Mouse (Mus musculus) forelimb bud, embryonic 11.5 days (tissue): ENCODE measurements at regions not wholly inside any gene's neighbourhood (a gene's known extent, or its start where the extent isn't known, plus 50 kb on each side); places are given as distances from the start of the nearest gene placed in this dataset.

Source experiments
- DNase-seq: peaks from one replicate; pipeline ENCODE4 v3.0.0-alpha.2; 2012; ENCODE audit warnings: low read depth, low spot score

GRCm38 (mm10) chr16:42808864-42809263 is 66.8 kb upstream of the Zbtb20 start:
- DNase-seq: no peak

GRCm38 (mm10) chr16:42807536-42807935 is 68.1 kb upstream of the Zbtb20 start:
- DNase-seq: no peak

DNA sequence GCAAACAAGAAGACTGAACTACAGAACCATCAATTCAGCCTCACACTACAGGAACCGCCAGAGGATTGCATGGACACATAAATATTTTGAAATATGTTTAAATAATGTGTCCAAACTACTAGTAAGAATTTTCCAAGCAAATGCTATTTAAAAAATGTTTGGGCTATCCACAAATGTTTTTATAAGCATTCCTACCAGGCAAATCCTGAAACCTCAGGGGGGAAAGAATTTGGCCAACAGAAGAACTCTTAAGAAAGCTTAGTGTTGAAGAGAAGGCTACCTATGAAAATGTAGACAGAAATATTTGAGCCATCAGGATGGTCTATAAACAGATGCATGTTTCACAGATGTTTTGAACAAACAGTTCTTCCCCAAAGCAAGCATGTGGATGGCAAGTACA is 72.1 kb upstream of the Zbtb20 start:
- no peak for DNase-seq

- no peak for DNase-seq
Measured at GRCm38 (mm10) chr16:42792571-42792970, 83.1 kb upstream of the Zbtb20 start.

GRCm38 (mm10) chr16:42784712-42785111 is 91.0 kb upstream of the Zbtb20 start:
- DNase-seq: peak; percentile 63

GRCm38 (mm10) chr16:42784031-42784430 is 91.7 kb upstream of the Zbtb20 start:
- no peak for DNase-seq

DNA sequence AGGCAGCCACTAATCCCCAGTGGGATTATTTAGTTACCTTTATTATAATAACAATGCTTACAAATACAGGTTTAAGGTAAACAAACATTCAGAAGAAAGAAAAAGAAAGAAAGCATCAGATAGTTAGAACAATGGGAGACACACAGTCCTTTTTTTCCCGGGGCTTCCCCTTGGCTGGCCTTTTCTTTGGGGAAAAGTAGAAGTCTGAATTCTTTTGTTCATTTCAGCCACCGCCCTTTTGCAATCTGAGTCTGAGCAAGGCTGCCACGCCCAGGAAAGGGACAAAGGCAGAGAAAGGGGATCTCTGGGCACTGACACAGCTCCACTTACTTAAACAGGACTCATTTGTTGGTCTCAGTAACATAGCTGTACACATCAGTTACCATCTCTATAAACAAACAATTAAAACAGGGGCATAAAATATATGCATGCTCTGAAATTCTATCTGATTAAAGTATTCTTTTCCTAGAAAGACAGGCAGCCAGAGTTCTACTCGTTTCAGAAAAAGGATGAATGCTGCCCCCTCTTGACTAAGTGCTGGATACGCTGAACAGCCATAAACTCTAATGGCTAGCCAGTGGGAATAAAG is 93.5 kb upstream of the Zbtb20 start:
- peak; percentile 51 for DNase-seq

- peak; percentile 46 for DNase-seq
Measured at GRCm38 (mm10) chr16:42781096-42782071, 94.3 kb upstream of the Zbtb20 start.

GRCm38 (mm10) chr16:42779957-42780356 is 95.7 kb upstream of the Zbtb20 start:
- no peak for DNase-seq

DNA sequence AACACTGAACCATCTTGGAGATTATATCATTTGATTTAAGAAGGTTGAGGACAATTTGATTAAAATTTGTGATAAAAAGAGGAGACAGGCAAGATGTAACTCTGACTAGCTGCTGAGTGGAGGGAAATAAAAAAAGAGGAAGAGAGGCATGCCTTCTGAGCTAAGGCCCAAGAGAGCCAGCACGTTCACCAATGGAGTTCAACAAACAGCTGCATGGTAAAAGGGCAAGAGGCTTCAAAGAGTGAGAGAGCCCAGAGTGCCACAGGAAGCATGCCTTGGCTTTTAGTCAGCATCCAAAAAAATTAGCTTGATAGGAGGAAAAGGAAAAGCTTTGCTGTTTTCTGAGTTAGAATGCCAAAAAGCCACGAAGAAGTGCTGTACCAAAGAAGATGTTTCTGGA is 103.0 kb upstream of the Zbtb20 start:
- no peak for DNase-seq

- no peak for DNase-seq
Measured at GRCm38 (mm10) chr16:42770199-42770598, 105.5 kb upstream of the Zbtb20 start.

GRCm38 (mm10) chr16:42748681-42749080 is 127.0 kb upstream of the Zbtb20 start:
- no peak for DNase-seq

DNA sequence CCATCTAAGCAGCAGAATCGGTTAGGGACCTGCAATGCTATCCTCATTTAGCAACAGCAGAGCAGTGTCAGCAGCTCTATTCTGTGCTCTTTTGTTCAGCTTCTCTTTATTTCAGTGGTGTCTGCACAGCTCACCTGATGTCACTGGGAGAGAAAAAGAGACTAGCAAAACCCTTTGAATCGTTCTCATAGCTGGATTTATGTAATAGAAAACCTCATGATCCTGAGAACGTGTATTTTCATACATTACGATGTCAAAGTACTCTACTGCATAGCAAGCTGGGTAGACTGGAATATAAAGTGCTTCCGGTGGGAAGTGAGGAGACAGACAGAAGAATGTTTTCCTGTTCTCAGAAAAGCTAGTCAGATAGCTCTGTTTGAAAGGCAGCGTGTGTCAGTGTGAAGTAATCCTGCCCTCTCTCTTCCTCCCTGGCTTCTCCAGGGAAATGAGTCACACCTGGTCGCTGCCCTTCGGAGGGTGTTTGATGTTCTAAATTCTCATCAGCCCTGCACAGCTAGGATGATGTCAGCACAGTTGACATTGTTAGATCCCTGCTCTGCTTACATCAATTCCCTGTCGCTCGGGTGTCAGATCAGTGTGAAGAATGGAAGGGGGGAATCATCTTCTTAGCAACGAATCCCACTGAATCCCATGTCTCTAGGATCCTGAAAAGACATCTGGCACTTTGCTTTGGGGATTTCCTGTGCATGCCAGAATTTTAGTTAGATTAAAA is 129.6 kb upstream of the Zbtb20 start:
- DNase-seq: no peak

GRCm38 (mm10) chr16:42743538-42743937 is 132.1 kb upstream of the Zbtb20 start:
- no peak for DNase-seq

GRCm38 (mm10) chr16:42743120-42743519 is 132.6 kb upstream of the Zbtb20 start:
- DNase-seq: no peak

DNA sequence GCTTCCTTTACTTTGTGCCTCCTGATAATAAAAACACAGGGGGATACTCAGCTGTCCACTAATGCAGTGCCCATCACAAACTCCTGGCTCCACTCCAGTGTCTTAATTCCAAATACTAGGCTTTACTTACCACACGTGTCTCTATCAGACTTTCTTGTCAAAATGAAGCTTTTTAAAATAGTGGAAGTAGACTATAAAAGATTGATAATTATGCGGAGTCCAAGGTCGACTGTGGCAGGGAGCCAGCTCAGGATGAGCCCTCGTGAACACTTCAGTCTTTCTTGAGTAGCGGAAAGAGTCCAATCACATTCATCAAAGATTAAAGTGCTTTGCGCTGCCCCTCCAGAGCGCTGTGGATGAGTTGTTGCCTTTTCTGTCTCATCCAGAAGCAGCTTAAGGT is 147.9 kb upstream of the Zbtb20 start:
- no peak for DNase-seq

GRCm38 (mm10) chr16:42719915-42720314 is 155.8 kb upstream of the Zbtb20 start:
- DNase-seq: no peak

GRCm38 (mm10) chr16:42718452-42718851 is 157.2 kb upstream of the Zbtb20 start:
- no peak for DNase-seq

- DNase-seq: peak; percentile 16
Measured at GRCm38 (mm10) chr16:42717828-42718412, 157.8 kb upstream of the Zbtb20 start.

DNA sequence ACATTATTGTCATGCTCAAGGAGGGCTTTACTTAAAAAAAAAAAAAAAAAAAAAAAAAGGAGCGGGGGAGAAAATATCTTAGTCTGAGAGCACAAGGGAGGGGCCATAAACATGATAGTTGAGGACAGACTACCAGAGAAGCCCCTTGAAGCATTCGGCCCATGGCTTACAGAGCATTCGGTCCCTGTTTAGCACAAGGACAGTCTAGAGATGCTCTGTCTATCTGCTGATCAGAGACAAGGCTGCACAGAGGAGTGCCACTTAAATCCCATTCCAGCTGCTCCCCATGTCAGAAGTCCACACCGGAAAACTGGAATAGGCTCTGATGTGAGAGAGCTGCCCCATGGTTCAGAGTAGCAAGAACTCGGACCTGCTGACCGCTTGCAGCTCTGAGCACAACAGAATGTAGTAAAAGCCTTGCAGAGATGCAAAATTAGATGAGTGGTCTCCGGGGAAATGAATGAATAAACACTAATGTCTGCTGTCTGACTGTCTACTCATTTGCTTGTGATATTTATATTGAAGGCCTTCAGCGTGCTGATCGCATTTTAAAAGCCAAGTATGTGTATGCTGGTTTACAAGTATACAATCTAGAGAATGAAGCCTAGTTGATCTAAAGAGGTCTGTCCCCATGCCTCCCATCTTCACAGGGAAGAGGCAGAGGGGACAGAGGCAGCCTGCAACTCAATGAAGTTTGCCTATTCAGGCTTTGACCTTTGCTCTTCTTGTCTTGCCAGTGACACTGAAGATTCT is 158.4 kb upstream of the Zbtb20 start:
- DNase-seq: no peak

- DNase-seq: no peak
Measured at GRCm38 (mm10) chr16:42702676-42703075, 173.0 kb upstream of the Zbtb20 start.
